Mouse (Mus musculus) neural tube, embryonic 10.5 days (tissue): Measurements from ENCODE around the gene Tcn2.
A peak's percentile ranks its signal among the peaks of the same experiment; 100 is the strongest.

Experiments
- DNase-seq: peaks from one replicate; pipeline ENCODE4 v3.0.0-alpha.2; 2017; ENCODE audit warnings: low spot score; ENCODE audit errors: extremely low spot score

Gene Tcn2

DNA sequence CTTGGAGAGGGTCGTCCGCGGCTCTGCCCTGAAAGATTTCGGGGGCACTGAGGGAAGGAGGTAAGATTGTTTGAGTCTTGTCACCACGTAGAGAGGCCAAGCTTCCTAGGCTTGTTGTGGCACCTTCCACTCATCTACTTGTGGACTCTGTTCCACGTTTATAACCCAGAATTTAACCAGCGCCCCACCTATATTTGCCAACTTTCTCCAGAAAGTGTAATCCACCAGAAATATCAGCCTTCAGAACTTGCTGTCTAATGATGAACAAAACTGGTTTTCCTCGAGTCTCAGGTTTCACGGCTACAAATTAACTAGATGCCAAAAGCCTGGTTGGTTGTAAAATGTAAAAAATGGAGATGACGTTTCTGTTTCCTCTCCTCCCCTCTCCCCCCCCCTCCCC lies 36.5 kb downstream of the Tcn2 start:
- no peak for DNase-seq

DNA sequence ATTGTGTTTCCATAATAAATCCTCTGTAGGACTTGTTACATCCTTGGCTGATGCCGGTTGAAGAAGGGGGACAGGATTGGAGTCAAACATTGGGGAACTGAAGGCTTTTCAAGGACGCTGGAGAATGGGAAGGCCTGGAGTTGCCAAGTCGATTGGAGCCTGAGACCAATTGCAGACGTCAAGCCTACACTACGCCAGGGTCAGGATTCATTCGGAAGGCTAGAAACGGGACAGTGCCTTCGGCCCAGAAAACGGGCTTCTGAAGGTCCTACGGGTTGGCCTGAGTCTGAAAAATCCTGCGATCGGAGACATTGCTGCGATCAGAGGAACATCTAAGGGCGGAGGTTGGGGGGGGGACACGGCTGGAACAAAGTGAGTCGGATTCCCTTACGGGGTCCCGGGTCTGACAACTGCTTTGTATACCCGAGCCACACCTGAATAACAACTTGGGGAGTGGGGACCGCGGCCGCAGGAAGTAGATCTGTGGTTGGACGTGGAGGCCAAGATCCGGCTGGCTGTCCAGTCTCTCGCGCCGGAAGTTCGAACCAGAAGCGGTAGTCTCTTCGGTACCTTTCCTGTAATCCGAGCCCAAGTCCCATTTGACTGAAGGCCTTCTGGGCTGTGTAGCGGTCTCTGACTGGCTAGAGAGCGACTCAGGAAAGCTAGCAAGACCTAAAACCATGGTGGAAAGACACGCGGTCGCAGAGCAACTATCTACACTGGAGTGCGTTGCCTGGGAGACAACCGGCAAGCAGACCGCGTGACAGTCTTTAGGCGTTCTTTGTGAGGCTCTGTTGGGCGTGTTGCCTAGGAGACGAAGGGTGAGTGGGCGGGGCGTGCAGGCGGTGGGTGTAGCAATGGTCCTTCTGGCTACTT lies 37.3 kb downstream of the Tcn2 start, which contains the start of the genes 4921536K21Rik and Dusp18:
Gene 4921536K21Rik, minus strand, starts transcription at position 693 of the 876 bp plus-strand sequence.
Gene Dusp18, plus strand, starts transcription at position 835 of the 876 bp plus-strand sequence.
- DNase-seq, result peak; percentile 97

DNA sequence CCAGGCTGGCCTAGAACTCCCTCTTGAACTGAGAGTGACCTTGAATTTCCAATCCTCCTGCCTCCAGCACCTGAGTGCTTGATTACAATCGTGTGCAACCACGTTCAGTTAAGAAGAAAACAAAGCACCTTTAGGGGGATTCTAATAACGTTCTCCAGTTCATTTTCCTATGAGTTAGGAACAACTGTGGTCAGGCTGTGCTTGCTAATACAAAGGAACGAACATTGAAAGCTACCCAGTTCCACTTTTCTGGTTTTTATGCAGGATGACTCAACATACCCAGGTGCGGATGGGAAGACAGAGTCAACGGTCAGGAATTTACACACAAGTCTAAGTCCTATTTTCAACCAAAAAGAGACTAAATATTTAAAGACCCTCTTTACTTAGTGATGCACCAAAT lies 38.0 kb downstream of the Tcn2 start:
- DNase-seq, result no peak

DNA sequence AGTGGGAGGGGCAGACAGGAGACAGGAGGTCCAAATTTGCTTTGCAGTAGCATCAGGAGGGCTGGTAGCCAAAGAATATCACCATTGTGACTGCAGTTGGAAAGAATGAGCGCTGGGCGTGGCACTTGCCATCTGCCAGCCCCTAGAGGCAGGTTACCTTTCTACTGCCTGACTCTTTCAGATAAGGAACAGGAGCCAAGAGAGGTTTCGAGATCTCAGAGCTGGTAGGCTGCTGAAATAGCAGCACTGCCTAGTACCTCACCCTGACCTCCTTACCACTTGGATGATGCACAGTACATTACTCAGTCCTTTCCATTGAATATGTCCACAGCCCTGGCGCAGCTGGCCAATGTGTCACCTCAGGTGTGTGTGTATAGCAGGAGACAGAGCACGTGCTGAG lies 44.6 kb downstream of the Tcn2 start:
- no peak for DNase-seq

DNA sequence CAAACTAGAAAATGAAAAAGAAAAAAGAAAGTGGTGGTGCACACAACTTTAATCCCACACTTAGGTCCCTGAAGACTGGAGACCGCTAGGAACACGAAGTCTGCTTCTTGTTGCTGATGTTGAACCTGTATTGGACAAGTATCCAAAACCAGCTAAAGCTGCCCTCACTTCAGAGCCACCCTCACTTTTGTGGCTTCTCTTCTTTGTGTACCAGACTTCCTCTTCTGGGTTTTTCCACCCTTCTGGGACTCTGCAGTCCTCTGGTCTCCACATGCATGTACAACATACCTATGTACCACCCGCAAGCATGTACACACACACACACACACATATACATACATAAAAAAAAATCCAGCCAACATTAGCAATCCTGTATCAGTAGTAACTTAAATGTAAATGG lies 48.2 kb downstream of the Tcn2 start:
- no peak for DNase-seq

DNA sequence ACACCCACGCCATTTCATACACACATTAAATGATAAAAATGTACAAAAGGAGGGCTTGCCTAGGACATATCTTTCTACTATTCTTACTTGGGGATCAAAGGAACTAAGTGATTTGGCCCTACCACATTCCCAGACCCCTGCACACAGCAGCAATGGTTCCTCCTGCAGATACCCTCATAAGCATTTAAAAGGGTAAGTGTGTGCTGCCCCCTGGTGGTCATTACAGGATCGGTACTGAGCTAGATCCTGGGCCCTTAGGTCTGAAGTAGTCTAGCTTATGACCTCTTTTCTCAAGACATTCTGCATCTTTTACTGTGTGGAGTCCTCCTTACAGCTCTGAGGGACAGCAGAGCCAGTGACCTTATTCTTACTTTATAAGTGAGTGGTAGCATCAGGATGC lies 52.1 kb downstream of the Tcn2 start:
- peak; percentile 70 for DNase-seq

DNA sequence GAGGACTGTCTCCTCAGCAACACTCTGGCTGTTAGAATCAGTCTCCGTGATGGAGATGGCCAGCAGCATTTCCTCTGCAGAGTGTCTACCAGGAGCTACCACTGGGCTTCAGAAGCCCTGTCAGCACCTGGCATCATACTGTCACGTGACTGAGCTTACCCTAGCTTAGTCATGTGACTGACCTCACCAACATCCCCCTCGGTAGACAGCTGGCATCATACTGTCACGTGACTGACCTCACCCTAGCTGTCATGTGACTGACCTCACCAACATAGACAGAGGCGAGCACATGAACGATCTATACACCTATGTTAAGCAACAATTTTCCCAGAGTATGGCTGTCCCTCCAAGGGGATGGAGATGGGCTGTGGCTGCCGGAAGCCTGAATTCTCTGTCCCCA lies 53.3 kb downstream of the Tcn2 start:
- DNase-seq, result no peak

DNA sequence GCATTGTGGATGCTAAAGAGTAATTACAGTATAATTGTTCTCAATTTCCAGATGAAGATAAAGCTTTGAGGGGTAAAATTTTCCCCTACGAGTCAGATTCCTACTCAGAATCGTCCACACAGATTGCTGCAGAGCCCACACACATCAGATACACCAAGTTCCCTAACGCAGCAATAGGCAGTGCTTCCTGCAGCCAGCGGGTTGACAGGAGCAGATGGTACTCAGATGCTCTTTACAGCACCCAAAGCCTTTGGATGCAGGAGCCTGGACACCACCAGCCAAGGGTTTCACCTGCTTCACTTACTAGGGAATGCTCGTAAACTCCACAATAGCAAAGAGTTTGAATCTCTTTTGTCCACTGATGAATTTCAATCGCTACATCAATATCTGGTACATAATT lies 55.5 kb downstream of the Tcn2 start:
- DNase-seq, result no peak
